Mouse (Mus musculus) liver, embryonic 11.5 days (tissue): ENCODE measurements around the gene Rpl36a-ps1. TPM values are rescaled to one million over a fixed set of nuclear protein-coding genes. Genes with fewer than 3 reads are reported as not detected.

Experiments used
- ATAC-seq: fragments of 200-750 bp; cut with Nextera tagmentation; replicated peaks from 2 replicates; pipeline ENCODE4 v1.8.0; 2017; ENCODE audit warnings: moderate number of reproducible peaks, mild to moderate bottlenecking, moderate TSS enrichment, moderate library complexity; ENCODE audit not compliant: low FRiP score
- DNase-seq: peaks from one replicate; pipeline ENCODE4 v3.0.0-alpha.2; 2017; ENCODE audit warnings: low spot score
- H3K27ac ChIP-seq: fragments of 300-500 bp; sonication (generic); 2 replicates; pipeline ENCODE4 v1.5.1; 2014; ENCODE audit warnings: mild to moderate bottlenecking, low read depth, low read length, control low read depth
- H3K27me3 ChIP-seq: fragments of 300-500 bp; sonication (generic); replicated peaks from 2 replicates; pipeline ENCODE4 v1.6.1; 2014; ENCODE audit warnings: low read length, mixed read lengths; ENCODE audit not compliant: control insufficient read depth, insufficient read depth
- H3K36me3 ChIP-seq: fragments of 300-500 bp; sonication (generic); 2 replicates; pipeline ENCODE4 v1.6.1; 2014; ENCODE audit warnings: mild to moderate bottlenecking, low read length, moderate library complexity, mixed read lengths; ENCODE audit not compliant: control insufficient read depth, insufficient read depth
- H3K4me1 ChIP-seq: fragments of 300-500 bp; sonication (generic); replicated peaks from 2 replicates; pipeline ENCODE4 v1.6.1; 2014; ENCODE audit warnings: low read length, mixed read lengths; ENCODE audit not compliant: control insufficient read depth, insufficient read depth
- H3K4me2 ChIP-seq: fragments of 300-500 bp; sonication (generic); 2 replicates; pipeline ENCODE4 v1.6.1; 2014; ENCODE audit warnings: mild to moderate bottlenecking, control low read depth, moderate library complexity
- H3K4me3 ChIP-seq: fragments of 300-500 bp; sonication (generic); 2 replicates; pipeline ENCODE4 v1.5.1; 2014; ENCODE audit warnings: low read depth, low read length, control low read depth
- H3K9ac ChIP-seq: fragments of 300-500 bp; sonication (generic); 2 replicates; pipeline ENCODE4 v1.6.1; 2014; ENCODE audit warnings: low read depth, low read length, control low read depth
- H3K9me3 ChIP-seq: fragments of 300-500 bp; sonication (generic); 2 replicates; pipeline ENCODE4 v1.6.1; 2016; ENCODE audit warnings: low read length, inconsistent platforms, mixed read lengths; ENCODE audit not compliant: control insufficient read depth
- WGBS: fragments of 180-500 bp; shearing (Covaris S2); extraction: QIAGEN DNeasy Blood & Tissue Kit; methylation state at CpG from one replicate; pipeline ENCODE4 v1.1.7; 2014; 5-methylcytosine and 5-hydroxymethylcytosine counted together
- polyA plus RNA-seq: library from polyadenylated mRNA; unstranded; fragments of >200 nt; fragmentation: Nextera tagmentation; extraction: Ambion mirVana; gene quantifications from 2 replicates; pipeline ENCODE4 v1.2.1, GENCODE M21; 2014

Gene Rpl36a-ps1
- polyA plus RNA-seq, 1 experiment from 2014 or later, result 2.5 TPM

GRCm38 (mm10) chr14:99029987-99030386 is 35.9 kb upstream of the Rpl36a-ps1 start:
- H3K27me3 ChIP-seq, result no peaks in the 10 kb centered on the region
- WGBS, result 71% methylated on average over 5 of the region's 5 CpGs
- no peak overlapping the region for H3K9ac ChIP-seq
- no peaks in the 10 kb centered on the region for H3K4me1 ChIP-seq
- no peak overlapping the region for H3K4me2 ChIP-seq
- no peaks in the 10 kb centered on the region for H3K9me3 ChIP-seq
- H3K4me3 ChIP-seq, result no peak overlapping the region
- ATAC-seq (no peak), DNase-seq (no peak)
- H3K27ac ChIP-seq, result no peak overlapping the region
- 0 out of 2 replicates have a peak, but pooled peaks cover 3% of the 10 kb centered on the region for H3K36me3 ChIP-seq

- 51% methylated on average over 12 of the region's 12 CpGs for WGBS
- no peak overlapping the region for H3K9ac ChIP-seq
- ATAC-seq, result no peak
- no peak overlapping the region for H3K27ac ChIP-seq
- peak overlapping the region; percentile 17; the same call in 1 of the 2 replicates for H3K4me2 ChIP-seq
- no peaks in the 10 kb centered on the region for H3K4me1 ChIP-seq
- no peaks in the 10 kb centered on the region for H3K9me3 ChIP-seq
- no peak for DNase-seq
- no peaks in the 10 kb centered on the region for H3K36me3 ChIP-seq
- H3K4me3 ChIP-seq, result no peak overlapping the region; the same call in 1 of the 2 replicates
- no peaks in the 10 kb centered on the region for H3K27me3 ChIP-seq
Measured at GRCm38 (mm10) chr14:99022346-99023086, 28.4 kb upstream of the Rpl36a-ps1 start.

GRCm38 (mm10) chr14:99019136-99019808 is 25.2 kb upstream of the Rpl36a-ps1 start:
- DNase-seq (no peak), ATAC-seq (no peak)
- H3K4me1 ChIP-seq, result no peaks in the 10 kb centered on the region
- H3K36me3 ChIP-seq, result no peaks in the 10 kb centered on the region
- peak overlapping the region; percentile 14; the same call in 1 of the 2 replicates for H3K4me2 ChIP-seq
- H3K9ac ChIP-seq, result no peak overlapping the region
- WGBS, result 38% methylated on average over 10 of the region's 10 CpGs
- H3K9me3 ChIP-seq, result no peaks in the 10 kb centered on the region
- H3K27ac ChIP-seq, result no peak overlapping the region
- H3K4me3 ChIP-seq, result no peak overlapping the region
- H3K27me3 ChIP-seq, result no peaks in the 10 kb centered on the region

GRCm38 (mm10) chr14:99018691-99019090 is 24.6 kb upstream of the Rpl36a-ps1 start:
- Histone ChIP-seq H3K9me3 (no peaks in the 10 kb centered on the region), H3K4me1 (no peaks in the 10 kb centered on the region), H3K27me3 (no peaks in the 10 kb centered on the region), H3K27ac (no peak overlapping the region), H3K4me2 (peak overlapping the region; percentile 14; the same call in 1 of the 2 replicates), H3K4me3 (no peak overlapping the region), H3K36me3 (no peaks in the 10 kb centered on the region), H3K9ac (no peak overlapping the region)
- WGBS, result 61% methylated on average over 7 of the region's 7 CpGs
- ATAC-seq (no peak), DNase-seq (no peak)

- Histone ChIP-seq H3K4me2 (no peak overlapping the region), H3K9ac (no peak overlapping the region), H3K4me1 (no peaks in the 10 kb centered on the region), H3K27me3 (no peaks in the 10 kb centered on the region), H3K4me3 (no peak overlapping the region), H3K9me3 (no peaks in the 10 kb centered on the region), H3K27ac (no peak overlapping the region), H3K36me3 (no peaks in the 10 kb centered on the region)
- ATAC-seq (no peak), DNase-seq (no peak)
- 28% methylated on average over 2 of the region's 2 CpGs for WGBS
Measured at GRCm38 (mm10) chr14:99010920-99011313, 16.8 kb upstream of the Rpl36a-ps1 start.

- Histone ChIP-seq H3K27me3 (no peaks in the 10 kb centered on the region), H3K4me1 (no peaks in the 10 kb centered on the region), H3K9me3 (no peaks in the 10 kb centered on the region), H3K4me3 (no peak overlapping the region), H3K9ac (no peak overlapping the region), H3K27ac (no peak overlapping the region), H3K4me2 (no peak overlapping the region), H3K36me3 (no peaks in the 10 kb centered on the region)
- 43% methylated on average over 8 of the region's 8 CpGs for WGBS
- DNase-seq (no peak), ATAC-seq (no peak)
Measured at GRCm38 (mm10) chr14:99010224-99010919, 16.3 kb upstream of the Rpl36a-ps1 start.

- WGBS, result 83% methylated on average over 2 of the region's 2 CpGs
- no peak for ATAC-seq
Measured at GRCm38 (mm10) chr14:98992482-98992881, 1.6 kb downstream of the Rpl36a-ps1 start.

GRCm38 (mm10) chr14:98990636-98991035 is 3.5 kb downstream of the Rpl36a-ps1 start:
- DNase-seq, result no peak
- WGBS, result 71% methylated on average over 3 of the region's 3 CpGs
- Histone ChIP-seq H3K27ac (no peak overlapping the region), H3K9ac (no peak overlapping the region), H3K4me2 (no peak overlapping the region), H3K9me3 (no peaks in the 10 kb centered on the region), H3K4me1 (no peaks in the 10 kb centered on the region), H3K4me3 (no peak overlapping the region), H3K27me3 (no peaks in the 10 kb centered on the region), H3K36me3 (no peaks in the 10 kb centered on the region)
- no peak for ATAC-seq

More at GRCm38 (mm10) chr14:98992482-98992881, 1.6 kb downstream of the Rpl36a-ps1 start:
- Histone ChIP-seq H3K4me1 (no peaks in the 10 kb centered on the region), H3K4me3 (no peak overlapping the region), H3K27me3 (no peaks in the 10 kb centered on the region), H3K27ac (no peak overlapping the region), H3K9me3 (no peaks in the 10 kb centered on the region), H3K36me3 (no peaks in the 10 kb centered on the region), H3K9ac (no peak overlapping the region), H3K4me2 (no peak overlapping the region)
- no peak for DNase-seq
